Mouse (Mus musculus) hindbrain, postnatal 0 days (tissue): ENCODE measurements at regions not wholly inside any gene's neighbourhood (a gene's known extent, or its start where the extent isn't known, plus 50 kb on each side); places are given as distances from the start of the nearest gene placed in this dataset.

Experiments
- ATAC-seq: fragments of 200-750 bp; cut with Nextera tagmentation; 2 replicates; pipeline ENCODE4 v1.8.0; 2017; ENCODE audit warnings: mild to moderate bottlenecking, moderate TSS enrichment, moderate library complexity
- DNase-seq: peaks from one replicate; pipeline ENCODE4 v3.0.0-alpha.2; 2015; ENCODE audit warnings: low spot score
- H3K27ac ChIP-seq: fragments of 300-500 bp; sonication (generic); 2 replicates; pipeline ENCODE4 v1.5.1; 2014; ENCODE audit warnings: mild to moderate bottlenecking
- H3K27me3 ChIP-seq: fragments of 300-500 bp; sonication (generic); 2 replicates; pipeline ENCODE4 v1.6.1; 2014; ENCODE audit warnings: low read length, mixed read lengths; ENCODE audit not compliant: insufficient read depth
- H3K36me3 ChIP-seq: fragments of 300-500 bp; sonication (generic); 2 replicates; pipeline ENCODE4 v1.6.1; 2014; ENCODE audit warnings: low read length, mixed read lengths; ENCODE audit not compliant: insufficient read depth
- H3K4me1 ChIP-seq: fragments of 300-500 bp; sonication (generic); 2 replicates; pipeline ENCODE4 v1.6.1; 2014; ENCODE audit warnings: antibody characterized with exemption, low read length, mixed read lengths; ENCODE audit not compliant: insufficient read depth
- H3K4me2 ChIP-seq: fragments of 300-500 bp; sonication (generic); 2 replicates; pipeline ENCODE4 v1.6.1; 2014; ENCODE audit warnings: low read depth, mild to moderate bottlenecking, low read length, moderate library complexity, mixed read lengths
- H3K4me3 ChIP-seq: fragments of 300-500 bp; sonication (generic); 2 replicates; pipeline ENCODE4 v1.5.1; 2014; ENCODE audit warnings: low read length
- H3K9ac ChIP-seq: fragments of 300-500 bp; sonication (generic); replicated peaks from 2 replicates; pipeline ENCODE4 v1.6.1; 2014; ENCODE audit warnings: mild to moderate bottlenecking, low read length, moderate library complexity, mixed read lengths
- H3K9me3 ChIP-seq: fragments of 300-500 bp; sonication (generic); 2 replicates; pipeline ENCODE4 v1.6.1; 2016; ENCODE audit warnings: low read length, mixed read lengths
- CTCF ChIP-seq: IDR thresholded peaks from 2 replicates; pipeline ENCODE4 v1.5.1; 2016; ENCODE audit warnings: antibody characterized with exemption, control low read depth, low read depth
- WGBS: fragments of 180-500 bp; shearing (Covaris S2); extraction: QIAGEN DNeasy Blood & Tissue Kit; methylation state at CpG from one replicate; pipeline ENCODE4 v1.1.7; 2014; 5-methylcytosine and 5-hydroxymethylcytosine counted together

DNA sequence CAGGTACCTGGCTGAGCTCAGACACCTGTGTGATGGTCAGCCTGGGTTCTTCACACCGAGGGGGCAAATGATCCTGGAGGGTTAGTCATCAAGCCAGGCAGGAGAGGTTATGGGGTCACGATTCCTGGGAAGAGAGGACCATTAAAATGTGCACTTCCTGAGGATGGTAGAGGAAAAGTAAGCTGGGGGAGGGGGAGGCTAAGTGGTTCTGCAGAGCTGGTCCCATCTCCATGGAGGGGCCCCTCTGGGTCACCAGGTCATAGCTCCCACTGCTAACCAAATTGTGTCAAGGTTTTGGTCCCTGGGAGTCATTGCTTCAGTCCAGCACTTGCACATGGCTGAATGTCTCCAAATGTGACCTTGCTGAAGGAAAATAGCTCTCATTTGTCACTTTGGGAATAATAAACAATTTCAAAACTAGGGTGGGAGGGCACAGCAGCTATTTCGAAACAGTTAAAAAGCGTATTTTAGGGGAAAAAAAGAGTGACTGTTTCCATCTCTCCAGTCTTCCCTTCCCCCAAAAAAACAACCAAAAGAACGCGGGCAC is 395.5 kb downstream of the Wdr11 start:
- no peak overlapping the region for H3K4me3 ChIP-seq
- no peak overlapping the region for H3K27ac ChIP-seq
- H3K9me3 ChIP-seq = no peaks in the 10 kb centered on the region
- no peak for TF ChIP-seq CTCF
- H3K4me2 ChIP-seq = no peak overlapping the region
- ATAC-seq (no peak), DNase-seq (no peak)
- no peak overlapping the region for H3K9ac ChIP-seq
- 77% methylated on average over 6 of the region's 6 CpGs for WGBS
- H3K27me3 ChIP-seq = no peaks in the 10 kb centered on the region
- no peaks in the 10 kb centered on the region for H3K36me3 ChIP-seq
- H3K4me1 ChIP-seq = no peaks in the 10 kb centered on the region

DNA sequence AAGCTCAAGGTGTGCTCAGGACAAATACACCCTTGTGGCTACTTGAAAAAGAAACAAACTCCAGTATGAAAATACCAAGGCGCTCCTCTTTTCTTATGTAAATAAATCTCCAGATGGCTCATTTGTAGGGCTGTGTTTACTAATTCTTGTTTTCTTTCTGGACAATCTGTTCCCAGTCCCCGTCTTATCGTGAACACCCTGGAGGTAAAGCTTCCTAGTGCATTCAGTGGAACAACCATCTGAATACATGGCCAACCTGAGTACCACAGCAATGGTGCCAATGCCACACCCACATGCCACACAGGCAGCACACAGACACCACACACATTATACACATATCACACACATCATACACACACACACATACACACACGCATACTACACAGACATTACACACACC is 396.1 kb downstream of the Wdr11 start:
- no peak for ATAC-seq
- no peak overlapping the region for H3K27ac ChIP-seq
- H3K36me3 ChIP-seq = no peaks in the 10 kb centered on the region
- no peak for TF ChIP-seq CTCF
- H3K9ac ChIP-seq = no peak overlapping the region
- no peaks in the 10 kb centered on the region for H3K4me1 ChIP-seq
- H3K9me3 ChIP-seq = no peaks in the 10 kb centered on the region
- no peak for DNase-seq
- WGBS = 47% methylated on average over 4 of the region's 4 CpGs
- H3K4me2 ChIP-seq = no peak overlapping the region
- no peak overlapping the region for H3K4me3 ChIP-seq
- no peaks in the 10 kb centered on the region for H3K27me3 ChIP-seq

DNA sequence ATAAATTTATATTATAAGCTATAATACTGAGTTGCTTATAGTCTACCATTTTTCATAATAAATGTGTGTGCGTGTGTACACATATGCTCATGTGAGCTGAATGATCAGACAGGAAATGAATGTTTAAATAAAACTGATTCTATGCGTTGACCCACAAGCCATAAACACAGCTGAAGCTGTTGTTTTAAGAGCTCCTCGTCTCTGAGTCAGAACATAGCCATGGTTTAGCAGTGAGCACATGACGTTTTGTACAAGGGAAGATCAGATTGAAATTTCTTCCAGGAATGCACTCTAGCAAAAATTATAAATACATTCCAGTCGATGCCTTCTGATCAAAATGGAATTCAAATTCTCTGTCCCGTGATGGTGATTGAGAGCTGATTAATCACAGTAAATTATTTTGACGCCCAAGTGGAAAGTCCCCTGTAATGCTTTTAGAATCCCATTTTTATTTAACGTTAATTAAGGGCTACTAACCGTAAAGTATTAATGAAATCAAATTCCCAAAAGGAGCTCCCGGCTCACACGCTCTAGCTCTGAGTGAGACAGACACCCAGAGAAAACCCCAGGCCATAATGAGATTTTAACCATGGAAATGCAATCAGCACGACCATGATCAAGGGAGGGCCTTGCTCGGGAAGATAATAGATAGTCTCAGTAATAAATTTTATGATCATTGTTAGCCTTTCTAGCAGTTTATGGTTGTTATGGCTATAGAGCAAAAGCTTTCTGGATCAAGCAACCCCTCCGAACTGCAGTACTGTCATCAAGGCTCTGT is 402.0 kb downstream of the Wdr11 start:
- Histone ChIP-seq H3K4me3 (no peak overlapping the region), H3K4me2 (no peak overlapping the region), H3K27me3 (no peaks in the 10 kb centered on the region), H3K4me1 (no peaks in the 10 kb centered on the region), H3K9me3 (no peaks in the 10 kb centered on the region), H3K36me3 (no peaks in the 10 kb centered on the region), H3K9ac (no peak overlapping the region), H3K27ac (no peak overlapping the region)
- no peak for TF ChIP-seq CTCF
- 42% methylated on average over 14 of the region's 14 CpGs for WGBS
- ATAC-seq = no peak
- DNase-seq = peak; percentile 24

DNA sequence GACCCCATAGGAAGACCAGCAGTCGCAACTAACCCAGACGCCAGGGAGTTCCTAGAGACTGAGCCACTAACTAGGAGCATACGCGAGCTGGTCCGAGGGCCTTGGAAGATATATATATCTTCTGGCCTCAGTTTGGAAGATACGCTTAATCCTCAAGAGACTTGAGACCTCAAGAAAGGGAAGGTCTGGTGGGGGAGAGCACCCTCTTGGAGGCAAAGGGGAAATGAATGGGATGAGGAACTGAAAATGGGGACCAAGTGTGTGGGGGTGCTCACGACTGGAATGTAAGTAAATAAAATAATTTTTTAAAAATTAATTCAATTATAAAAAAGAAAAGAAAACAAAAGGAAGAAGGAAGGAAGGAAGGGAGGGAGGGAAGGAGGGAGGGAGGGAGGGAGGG is 403.9 kb downstream of the Wdr11 start:
- H3K27me3 ChIP-seq = no peaks in the 10 kb centered on the region
- 96% methylated on average over 7 of the region's 7 CpGs for WGBS
- ATAC-seq = no peak
- H3K4me2 ChIP-seq = no peak overlapping the region
- no peak for TF ChIP-seq CTCF
- no peak overlapping the region for H3K4me3 ChIP-seq
- H3K4me1 ChIP-seq = 0 out of 2 replicates have a peak, but pooled peaks cover 1% of the 10 kb centered on the region
- H3K27ac ChIP-seq = no peak overlapping the region
- no peak for DNase-seq
- H3K9me3 ChIP-seq = no peaks in the 10 kb centered on the region
- no peaks in the 10 kb centered on the region for H3K36me3 ChIP-seq
- H3K9ac ChIP-seq = no peak overlapping the region

DNA sequence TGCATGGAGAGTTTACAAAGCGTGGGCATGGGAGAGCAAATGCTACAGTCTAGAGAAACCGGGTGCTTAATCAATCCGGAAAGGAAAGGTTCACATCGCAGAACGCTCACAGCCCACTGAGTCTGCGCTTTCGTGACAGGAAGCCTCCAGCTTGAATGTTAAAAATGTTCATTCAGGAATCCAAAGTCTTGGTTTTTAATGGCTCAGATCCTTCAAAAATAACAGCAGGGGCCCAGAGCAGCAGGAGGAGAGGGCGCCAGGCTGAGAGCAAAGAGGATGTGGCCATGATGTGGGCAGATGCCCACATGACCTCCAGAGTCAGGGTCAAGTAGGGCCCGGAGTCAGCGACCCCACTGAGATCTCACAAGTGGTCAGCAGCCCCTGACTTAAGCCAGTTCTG is 409.4 kb downstream of the Wdr11 start:
- Histone ChIP-seq H3K9me3 (no peaks in the 10 kb centered on the region), H3K27ac (peak overlapping the region; percentile 54; the same call in 1 of the 2 replicates), H3K4me2 (no peak overlapping the region), H3K36me3 (no peaks in the 10 kb centered on the region), H3K4me1 (peaks cover 7% of the 10 kb centered on the region; the same call in 1 of the 2 replicates), H3K4me3 (no peak overlapping the region), H3K27me3 (no peaks in the 10 kb centered on the region), H3K9ac (no peak overlapping the region)
- no peak for TF ChIP-seq CTCF
- DNase-seq (peak; percentile 28), ATAC-seq (no peak)
- WGBS = 52% methylated on average over 10 of the region's 10 CpGs

DNA sequence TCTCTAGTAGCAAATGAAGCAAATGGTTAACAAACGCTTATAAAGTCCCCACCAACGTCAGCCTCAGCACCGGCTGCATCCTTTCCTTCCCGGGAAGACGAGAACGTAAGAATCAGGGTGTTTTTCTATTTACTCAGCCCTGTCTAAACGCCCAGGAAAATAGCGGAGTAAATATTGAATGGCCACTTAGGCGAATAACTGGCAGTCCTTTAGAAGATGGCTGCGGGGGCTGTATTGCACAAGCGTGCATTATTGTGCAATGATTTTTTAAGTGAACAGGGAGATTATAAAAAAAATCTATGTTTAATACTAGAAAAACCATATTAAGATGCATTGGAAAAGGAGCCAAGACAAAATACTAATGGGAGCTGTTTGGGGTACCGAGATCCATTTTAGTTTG is 410.3 kb downstream of the Wdr11 start:
- no peaks in the 10 kb centered on the region for H3K27me3 ChIP-seq
- H3K4me3 ChIP-seq = no peak overlapping the region
- WGBS = 54% methylated on average over 12 of the region's 12 CpGs
- H3K36me3 ChIP-seq = no peaks in the 10 kb centered on the region
- no peak for ATAC-seq
- no peak overlapping the region for H3K4me2 ChIP-seq
- DNase-seq = no peak
- H3K9me3 ChIP-seq = no peaks in the 10 kb centered on the region
- no peak overlapping the region for H3K9ac ChIP-seq
- no peak for TF ChIP-seq CTCF
- H3K27ac ChIP-seq = no peak overlapping the region
- peaks cover 7% of the 10 kb centered on the region; the same call in 1 of the 2 replicates for H3K4me1 ChIP-seq

DNA sequence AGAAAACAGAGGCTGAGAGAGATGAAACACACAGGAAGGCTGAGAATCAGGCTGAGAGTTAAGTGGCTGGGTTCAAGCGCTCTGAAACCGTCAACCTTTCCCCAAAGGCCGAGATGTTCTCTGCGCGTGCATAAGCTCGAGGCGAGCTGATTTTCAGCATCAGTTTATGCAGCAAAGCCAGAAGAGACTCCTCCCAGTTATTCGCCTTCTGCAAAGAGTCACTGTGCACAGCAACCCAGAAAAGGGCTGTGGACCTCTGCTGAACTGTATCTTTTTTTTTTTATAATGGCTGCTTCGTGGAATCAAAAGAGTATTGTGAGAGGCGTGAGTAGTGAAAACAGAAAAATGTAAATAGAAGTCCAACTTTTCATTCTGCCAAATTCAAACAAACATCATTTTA is 413.7 kb downstream of the Wdr11 start:
- Histone ChIP-seq H3K9ac (no peak overlapping the region), H3K36me3 (no peaks in the 10 kb centered on the region), H3K27me3 (no peaks in the 10 kb centered on the region), H3K4me1 (peaks cover 7% of the 10 kb centered on the region; the same call in 1 of the 2 replicates), H3K9me3 (no peaks in the 10 kb centered on the region), H3K27ac (no peak overlapping the region), H3K4me3 (no peak overlapping the region), H3K4me2 (no peak overlapping the region)
- no peak for TF ChIP-seq CTCF
- 47% methylated on average over 10 of the region's 10 CpGs for WGBS
- no peak for DNase-seq
- ATAC-seq = no peak
